In genomic region chr12:34284396-34284795, GRCm38 (mm10) we compare ENCODE assay signal across 21 mouse cellular contexts.
A peak's percentile ranks its signal among the peaks of the same experiment; 100 is the strongest.
DNase-seq lines count a peak whose midpoint lies in the region; ATAC-seq and TF ChIP-seq lines count a peak whose summit lies in the region.
"Had no signal": no experiment of that assay in that cellular context is flagged by ENCODE, and none has a peak within 500 bp of the region (broad histone marks: within the 10 kb centered on the region; RNA-seq: fewer than 3 reads in every experiment).

No protein-coding gene starts in this region.

- no peaks in the 10 kb centered on the region for H3K4me1 ChIP-seq in intestine, embryonic 15.5 days (replicated peaks)
- H3K4me1 ChIP-seq in intestine, embryonic 16.5 days (ENCODE audit: control insufficient read depth, insufficient read depth, low read length), result no peaks in the 10 kb centered on the region
- no peaks in the 10 kb centered on the region for H3K4me1 ChIP-seq in intestine, postnatal 0 days (replicated peaks; ENCODE audit: control insufficient read depth, insufficient read depth, low read length)
- no peaks in the 10 kb centered on the region for H3K4me1 ChIP-seq in heart, embryonic 12.5 days (replicated peaks)

- no peaks in the 10 kb centered on the region for H3K9me3 ChIP-seq in intestine, embryonic 15.5 days
- H3K9me3 ChIP-seq in intestine, embryonic 16.5 days (ENCODE audit: control insufficient read depth, low read length), result no peaks in the 10 kb centered on the region
- H3K9me3 ChIP-seq in intestine, postnatal 0 days (ENCODE audit: control insufficient read depth), result no peaks in the 10 kb centered on the region
- no peaks in the 10 kb centered on the region for H3K9me3 ChIP-seq in heart, embryonic 12.5 days (replicated peaks)

- H3K27me3 ChIP-seq in intestine, embryonic 15.5 days (replicated peaks), result no peaks in the 10 kb centered on the region
- no peaks in the 10 kb centered on the region for H3K27me3 ChIP-seq in intestine, embryonic 16.5 days (replicated peaks; ENCODE audit: control insufficient read depth, insufficient read depth, low read length)
- no peaks in the 10 kb centered on the region for H3K27me3 ChIP-seq in intestine, postnatal 0 days (replicated peaks; ENCODE audit: control insufficient read depth, insufficient read depth, low read length)
- H3K27me3 ChIP-seq in heart, embryonic 12.5 days (replicated peaks), result no peaks in the 10 kb centered on the region
- H3K27me3 ChIP-seq: CH12.LX, Patski had no signal

- H3K9ac ChIP-seq in intestine, embryonic 15.5 days, result no peak overlapping the region
- H3K9ac ChIP-seq in intestine, embryonic 16.5 days (ENCODE audit: low read depth, low read length), result no peak overlapping the region
- no peak overlapping the region for H3K9ac ChIP-seq in intestine, postnatal 0 days (ENCODE audit: low read depth, low read length)
- no peak overlapping the region for H3K9ac ChIP-seq in heart, embryonic 12.5 days

- no peak overlapping the region for H3K27ac ChIP-seq in intestine, embryonic 15.5 days
- H3K27ac ChIP-seq in intestine, embryonic 16.5 days (ENCODE audit: low read length), result no peak overlapping the region
- H3K27ac ChIP-seq in intestine, postnatal 0 days (ENCODE audit: low read depth, low read length), result no peak overlapping the region
- no peak overlapping the region for H3K27ac ChIP-seq in heart, embryonic 12.5 days (ENCODE audit: poor library complexity, severe bottlenecking)

- no peak for DNase-seq in layer of hippocampus, adult 11-12 months (ENCODE audit: low spot score)
- no peak for DNase-seq in urinary bladder, postnatal 25 days (ENCODE audit: low spot score)
- DNase-seq: adrenal gland, adult 2 months; adrenal gland, adult 8-10 months; adrenal gland, postnatal 10 days; adrenal gland, postnatal 14 days; adrenal gland, postnatal 25 days; adrenal gland, postnatal 36 days; B cell, adult 2 months; cerebellum, adult 11 months; cerebellum, adult 11-12 months; cerebellum, adult 18-20 months had no signal

- TF ChIP-seq CTCF in intestine, postnatal 0 days (IDR thresholded peaks at IDR 0.05; ENCODE audit: low read depth), result no peak

- H3K4me3 ChIP-seq in intestine, embryonic 15.5 days (replicated peaks), result no peak overlapping the region
- H3K4me3 ChIP-seq in intestine, embryonic 16.5 days (ENCODE audit: low read length), result no peak overlapping the region
- H3K4me3 ChIP-seq in intestine, postnatal 0 days (ENCODE audit: low read depth, low read length), result no peak overlapping the region
- H3K4me3 ChIP-seq in heart, embryonic 12.5 days, result no peak overlapping the region

- H3K36me3 ChIP-seq in intestine, embryonic 15.5 days, result no peaks in the 10 kb centered on the region
- no peaks in the 10 kb centered on the region for H3K36me3 ChIP-seq in intestine, embryonic 16.5 days (ENCODE audit: control insufficient read depth, insufficient read depth, low read length)
- no peaks in the 10 kb centered on the region for H3K36me3 ChIP-seq in intestine, postnatal 0 days (ENCODE audit: control insufficient read depth, insufficient read depth)
- H3K36me3 ChIP-seq in heart, embryonic 12.5 days, result no peaks in the 10 kb centered on the region
- H3K36me3 ChIP-seq: G1E had no signal

- WGBS in intestine, embryonic 15.5 days, result 82% methylated on average over 3 of the region's 3 CpGs
- WGBS in intestine, embryonic 16.5 days, result 85% methylated on average over 3 of the region's 3 CpGs
- 74% methylated on average over 3 of the region's 3 CpGs for WGBS in intestine, postnatal 0 days
- 87% methylated on average over 3 of the region's 3 CpGs for WGBS in heart, embryonic 12.5 days

- H3K4me2 ChIP-seq in intestine, embryonic 15.5 days (replicated peaks), result no peak overlapping the region
- H3K4me2 ChIP-seq in intestine, embryonic 16.5 days (ENCODE audit: low read depth, low read length), result no peak overlapping the region
- H3K4me2 ChIP-seq in intestine, postnatal 0 days (replicated peaks; ENCODE audit: low read depth), result no peak overlapping the region
- H3K4me2 ChIP-seq in heart, embryonic 12.5 days, result no peak overlapping the region

- ATAC-seq in intestine, embryonic 15.5 days, result peak; percentile 59
- ATAC-seq in intestine, embryonic 16.5 days, result peak; percentile 87
- peak; percentile 90 for ATAC-seq in intestine, postnatal 0 days
- ATAC-seq in heart, embryonic 12.5 days (ENCODE audit: insufficient number of reproducible peaks, low FRiP score), result no peak
- ATAC-seq: activated CD4-positive, CD25-positive, alpha-beta regulatory T cell, adult 4 months; CD4-positive, CD25-positive, alpha-beta regulatory T cell, adult 4 months; Patski had no signal
